Mouse (Mus musculus): ENCODE data around the gene Lrrk2. TPM values are rescaled to one million over a fixed set of nuclear protein-coding genes. Genes with fewer than 3 reads are reported as not detected.

Lrrk2 gene
- polyA plus RNA-seq (2014; fragmentation: Illumina TruSeq; extraction: RNeasy Lipid Tissue Mini Kit (QIAGEN cat#74804); ENCODE audit: low read depth, low replicate concordance): 229 TPM

DNA sequence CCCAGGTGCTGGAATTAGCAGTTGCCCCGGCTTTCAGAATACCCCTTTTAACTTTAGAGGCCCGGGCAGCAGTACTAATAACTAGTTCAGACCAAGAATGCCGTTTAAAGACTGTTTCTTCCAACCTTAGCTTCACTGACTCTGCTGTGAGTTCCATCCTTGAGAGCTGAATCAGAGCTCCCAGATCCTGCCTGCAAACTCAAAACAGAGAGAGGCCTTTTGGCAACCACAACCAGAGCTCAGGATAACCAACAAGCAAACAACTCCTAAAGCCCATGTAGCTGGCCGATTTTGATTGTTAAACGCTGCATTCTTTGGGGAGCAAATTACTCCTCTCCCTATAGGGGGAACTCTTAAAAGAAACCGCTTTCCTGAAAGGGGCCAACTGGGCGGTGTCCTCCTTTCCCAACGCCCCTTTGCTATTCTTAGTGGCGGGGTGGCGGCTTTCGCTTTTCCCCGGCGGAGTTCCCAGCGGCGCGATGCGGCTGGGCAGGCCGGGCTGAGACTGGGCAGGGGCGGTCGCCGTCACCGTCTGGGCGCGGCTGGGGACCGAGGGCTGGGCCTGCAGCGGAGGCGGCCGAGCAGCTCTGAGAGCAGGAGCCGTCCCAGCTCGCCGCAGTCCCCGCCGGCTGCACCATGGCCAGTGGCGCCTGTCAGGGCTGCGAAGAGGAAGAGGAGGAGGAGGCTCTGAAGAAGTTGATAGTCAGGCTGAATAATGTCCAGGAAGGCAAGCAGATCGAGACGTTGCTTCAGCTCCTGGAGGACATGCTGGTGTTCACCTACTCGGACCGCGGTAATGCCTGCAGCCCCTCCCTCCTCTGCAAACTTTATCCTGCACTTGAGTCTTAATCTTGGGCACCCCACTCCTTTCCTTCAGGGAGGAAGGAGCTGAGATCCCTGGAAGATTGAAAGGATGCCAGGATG is at the start of gene Lrrk2:
Lrrk2 (plus strand) TSS at position 531 of the 924 bp plus-strand sequence.

DNA sequence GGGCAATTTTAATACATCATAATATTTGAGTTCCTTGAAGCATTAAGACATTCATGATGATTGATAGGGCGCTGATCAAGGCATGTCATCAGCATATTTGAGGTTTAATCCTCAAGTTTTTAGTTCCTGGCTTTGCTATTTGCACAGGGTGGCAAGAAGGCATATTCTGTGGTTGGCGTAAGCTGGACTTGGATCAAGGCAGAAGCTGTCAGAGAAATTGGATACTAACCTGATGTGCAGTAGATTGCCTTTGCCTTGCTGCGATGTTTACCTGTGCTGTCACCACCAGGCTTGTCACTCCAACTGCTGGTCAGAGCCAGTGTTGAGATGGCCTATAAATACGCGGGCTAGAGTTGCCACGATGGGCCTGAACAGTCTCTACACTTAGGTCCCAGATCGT is 165.0 kb downstream of the Lrrk2 start, which contains the start of gene Smgc:
Smgc (plus strand) TSS at position 301 of the 400 bp plus-strand sequence.

Other genes starting within 250 kb of the Lrrk2 start
- 9.0 TPM for gene Slc2a13, start 99.9 kb upstream of the Lrrk2 start, polyA plus RNA-seq (2014; fragmentation: Illumina TruSeq; extraction: RNeasy Lipid Tissue Mini Kit (QIAGEN cat#74804); ENCODE audit: low read depth, low replicate concordance)
- not detected for gene Smgc, start 165.1 kb downstream of the Lrrk2 start, polyA plus RNA-seq (2014; fragmentation: Illumina TruSeq; extraction: RNeasy Lipid Tissue Mini Kit (QIAGEN cat#74804); ENCODE audit: low read depth, low replicate concordance)

Data from adrenal gland, adult 10 weeks (tissue).